10 mouse cellular contexts compared by ENCODE assay signal in genomic region chr17:63344101-63344500, GRCm38 (mm10).
"Had no signal": no experiment of that assay in that cellular context is flagged by ENCODE, and none has a peak within 500 bp of the region (broad histone marks: within the 10 kb centered on the region; RNA-seq: fewer than 3 reads in every experiment).

No protein-coding gene starts in this region.

- DNase-seq: lung, adult 2 months; lung, postnatal 14 days; lung, postnatal 4 days; midbrain, embryonic 14.5 days; right cerebral cortex, postnatal 14 days; thymus, adult 2 months; thymus, postnatal 25 days; thymus, postnatal 4 days had no signal

- ATAC-seq: lung, postnatal 0 days; midbrain, embryonic 16.5 days had no signal
